Mouse (Mus musculus) CD4-positive naive resting alpha-beta T cell, adult 76 days (primary cell): Measurements from ENCODE around the gene A530016L24Rik. TPM values are rescaled to one million over a fixed set of nuclear protein-coding genes. Genes with fewer than 3 reads are reported as not detected.

ENCODE experiments used
- total RNA-seq: library from RNA; stranded (reverse); gene quantifications from one replicate; pipeline ENCODE4 v1.2.4, GENCODE M21; 2023

A530016L24Rik gene
- not detected for total RNA-seq

GRCm38 (mm10) chr12:112489134-112489533 lies at the start of gene A530016L24Rik:
Gene A530016L24Rik, plus strand, starts transcription at chr12:112489448.

DNA sequence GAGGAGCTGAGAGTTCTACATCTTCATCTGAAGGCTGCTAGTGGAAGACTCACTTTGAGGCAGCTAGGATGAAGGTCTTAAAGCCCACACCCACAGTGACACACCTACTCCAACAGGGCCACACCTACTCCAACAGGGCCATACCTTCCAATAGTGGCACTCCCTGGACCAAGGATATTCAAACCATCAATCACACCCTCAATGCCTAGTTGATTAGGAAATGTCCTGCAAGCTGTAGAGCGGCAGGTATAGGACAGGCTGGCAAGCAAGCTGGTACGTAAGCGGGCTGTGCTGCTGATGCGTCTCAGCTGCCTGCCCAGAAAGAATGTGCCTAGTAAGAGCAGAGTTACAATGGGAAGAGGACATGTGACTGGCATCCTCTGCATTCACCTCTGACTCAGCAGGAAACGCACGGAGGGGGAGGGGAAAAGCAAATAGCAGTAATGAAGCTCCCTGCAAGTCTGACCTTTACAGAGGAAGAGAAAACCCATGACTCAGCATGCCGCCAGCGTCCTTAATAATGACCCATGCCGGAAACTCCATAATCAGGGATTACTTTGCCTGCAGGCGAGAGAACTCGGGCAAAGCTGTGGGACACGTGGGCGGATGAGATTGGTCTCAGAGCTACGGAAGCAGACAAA lies 27.6 kb downstream of the A530016L24Rik start, which contains the start of gene Tmem179:
Gene Tmem179, minus strand, starts transcription at position 51 of the 641 bp plus-strand sequence.

Other genes starting within 250 kb of the A530016L24Rik start
- not detected for gene Tmem179, start 27.3 kb downstream of the A530016L24Rik start, total RNA-seq
- gene Inf2, start 99.3 kb downstream of the A530016L24Rik start, total RNA-seq = 61.1 TPM
- 1.8 TPM for gene Adssl1, start 130.6 kb downstream of the A530016L24Rik start, total RNA-seq
- gene Siva1, start 155.2 kb downstream of the A530016L24Rik start, total RNA-seq = 34.7 TPM
- 73.5 TPM for gene Akt1, start 185.4 kb downstream of the A530016L24Rik start, total RNA-seq
- gene Zbtb42, start 189.4 kb downstream of the A530016L24Rik start, total RNA-seq = 3.1 TPM
- gene Cep170b, start 231.0 kb downstream of the A530016L24Rik start, total RNA-seq = 13.0 TPM